Mouse (Mus musculus) small intestine, adult 2 months (tissue): ENCODE results near the gene Unc80. TPM values are rescaled to one million over a fixed set of nuclear protein-coding genes. Genes with fewer than 3 reads are reported as not detected.

Experiments used
- H3K27ac ChIP-seq: fragments of 200-500 bp; 2 replicates; pipeline ENCODE4 v1.5.1; 2012; ENCODE audit warnings: low read depth, low read length, control low read depth, inconsistent platforms; ENCODE audit not compliant: insufficient read depth
- H3K27me3 ChIP-seq: fragments of 200-500 bp; 2 replicates; pipeline ENCODE4 v1.6.1; 2012; ENCODE audit warnings: mild to moderate bottlenecking, moderate library complexity, low read length, inconsistent platforms; ENCODE audit not compliant: control insufficient read depth, insufficient read depth
- H3K36me3 ChIP-seq: fragments of 200-500 bp; 2 replicates; pipeline ENCODE4 v1.6.1; 2012; ENCODE audit warnings: mild to moderate bottlenecking, low read length, control low read depth, inconsistent platforms; ENCODE audit not compliant: control insufficient read depth, insufficient read depth
- H3K4me1 ChIP-seq: fragments of 200-500 bp; 2 replicates; pipeline ENCODE4 v1.6.1; 2012; ENCODE audit warnings: low read length, inconsistent platforms, mixed read lengths; ENCODE audit not compliant: control insufficient read depth, insufficient read depth, insufficient read length
- H3K4me3 ChIP-seq: fragments of 200-500 bp; 2 replicates; pipeline ENCODE4 v1.5.1; 2012; ENCODE audit warnings: low read depth, mild to moderate bottlenecking, control low read depth, inconsistent platforms, low read length, moderate library complexity
- CTCF ChIP-seq: fragments of 200-500 bp; IDR thresholded peaks from 2 replicates; pipeline ENCODE4 v1.5.1; 2012; ENCODE audit warnings: low read depth, mild to moderate bottlenecking, control low read depth, inconsistent platforms, low read length, moderate library complexity, mixed read lengths; ENCODE audit not compliant: insufficient replicate concordance, insufficient read length; ENCODE audit errors: extremely low read depth
- POLR2A ChIP-seq: fragments of 200-500 bp; IDR thresholded peaks from 2 replicates; pipeline ENCODE4 v1.6.1; 2012; ENCODE audit warnings: low read depth, mild to moderate bottlenecking, control low read depth, inconsistent platforms, low read length, moderate library complexity
- WGBS: fragments of 180-500 bp; shearing (Covaris S2); methylation state at CpG from one replicate; pipeline ENCODE4 v1.1.7; 2018; 5-methylcytosine and 5-hydroxymethylcytosine counted together
- polyA plus RNA-seq: library from polyadenylated mRNA; depleted of rRNA; stranded (reverse); fragments of >200 nt; gene quantifications from 2 replicates; pipeline ENCODE4 v1.2.3, GENCODE M21; 2012

Unc80 gene
- polyA plus RNA-seq, 1 experiment: 0.19 TPM

- H3K27me3 ChIP-seq: no peaks in the 10 kb centered on the region
- H3K27ac ChIP-seq: no peak overlapping the region
- H3K36me3 ChIP-seq: no peaks in the 10 kb centered on the region
- 6% methylated on average over 2 of the region's 2 CpGs for WGBS
- TF ChIP-seq CTCF (no peak), POLR2A (no peak)
- H3K4me3 ChIP-seq: no peak overlapping the region
- H3K4me1 ChIP-seq: no peaks in the 10 kb centered on the region
These were observed 149.0 kb downstream of the Unc80 start for GRCm38 (mm10) chr1:66617188-66617587.

- TF ChIP-seq POLR2A: no peak
- Histone ChIP-seq H3K27ac (no peak overlapping the region), H3K4me1 (no peaks in the 10 kb centered on the region), H3K27me3 (no peaks in the 10 kb centered on the region), H3K36me3 (no peaks in the 10 kb centered on the region), H3K4me3 (no peak overlapping the region)
- WGBS: 48% methylated on average over 2 of the region's 2 CpGs
These were observed 170.0 kb downstream of the Unc80 start for GRCm38 (mm10) chr1:66638177-66638576.

- Histone ChIP-seq H3K27ac (no peak overlapping the region), H3K36me3 (no peaks in the 10 kb centered on the region), H3K27me3 (no peaks in the 10 kb centered on the region; the same call in 1 of the 2 replicates), H3K4me1 (no peaks in the 10 kb centered on the region), H3K4me3 (no peak overlapping the region)
- TF ChIP-seq CTCF: no peak
- TF ChIP-seq POLR2A: no peak
These were observed 178.7 kb downstream of the Unc80 start for GRCm38 (mm10) chr1:66646894-66647293.

GRCm38 (mm10) chr1:66649568-66649967 is 181.4 kb downstream of the Unc80 start:
- TF ChIP-seq CTCF (no peak), POLR2A (no peak)
- Histone ChIP-seq H3K4me3 (no peak overlapping the region), H3K27me3 (no peaks in the 10 kb centered on the region), H3K4me1 (no peaks in the 10 kb centered on the region), H3K27ac (no peak overlapping the region), H3K36me3 (no peaks in the 10 kb centered on the region)
- 67% methylated on average over 6 of the region's 6 CpGs for WGBS

GRCm38 (mm10) chr1:66650006-66650405 is 181.8 kb downstream of the Unc80 start:
- 26% methylated on average over 1 of the region's 1 CpGs for WGBS
- TF ChIP-seq POLR2A (no peak), CTCF (no peak)
- no peaks in the 10 kb centered on the region for H3K27me3 ChIP-seq
- no peak overlapping the region for H3K27ac ChIP-seq
- no peaks in the 10 kb centered on the region for H3K36me3 ChIP-seq
- H3K4me3 ChIP-seq: no peak overlapping the region
- H3K4me1 ChIP-seq: no peaks in the 10 kb centered on the region

- TF ChIP-seq CTCF (no peak), POLR2A (no peak)
- Histone ChIP-seq H3K4me3 (no peak overlapping the region), H3K27me3 (no peaks in the 10 kb centered on the region), H3K4me1 (no peaks in the 10 kb centered on the region), H3K27ac (no peak overlapping the region), H3K36me3 (no peaks in the 10 kb centered on the region)
- WGBS: 59% methylated on average over 4 of the region's 4 CpGs
These were observed 187.1 kb downstream of the Unc80 start for GRCm38 (mm10) chr1:66655119-66655746.

GRCm38 (mm10) chr1:66655747-66656119 is 187.6 kb downstream of the Unc80 start:
- no peaks in the 10 kb centered on the region for H3K27me3 ChIP-seq
- H3K27ac ChIP-seq: no peak overlapping the region
- no peak for TF ChIP-seq POLR2A
- TF ChIP-seq CTCF: no peak
- no peaks in the 10 kb centered on the region for H3K36me3 ChIP-seq
- no peak overlapping the region for H3K4me3 ChIP-seq
- H3K4me1 ChIP-seq: no peaks in the 10 kb centered on the region

- no peaks in the 10 kb centered on the region for H3K36me3 ChIP-seq
- TF ChIP-seq CTCF (no peak), POLR2A (no peak)
- no peaks in the 10 kb centered on the region for H3K27me3 ChIP-seq
- H3K4me1 ChIP-seq: no peaks in the 10 kb centered on the region
- no peak overlapping the region for H3K4me3 ChIP-seq
- H3K27ac ChIP-seq: no peak overlapping the region
- 45% methylated on average over 7 of the region's 7 CpGs for WGBS
These were observed 203.3 kb downstream of the Unc80 start for GRCm38 (mm10) chr1:66671475-66671874.
